Mouse (Mus musculus) neural tube, embryonic 13.5 days (tissue): ENCODE measurements around the gene Adcy5. TPM values are rescaled to one million over a fixed set of nuclear protein-coding genes. Genes with fewer than 3 reads are reported as not detected.

Source experiments
- ATAC-seq: fragments of 200-750 bp; cut with Nextera tagmentation; 2 replicates; pipeline ENCODE4 v1.8.0; 2017; ENCODE audit warnings: low read depth, mild to moderate bottlenecking, moderate TSS enrichment, moderate library complexity
- H3K27ac ChIP-seq: fragments of 300-500 bp; sonication (generic); replicated peaks from 2 replicates; pipeline ENCODE4 v1.5.1; 2015; ENCODE audit warnings: moderate library complexity, mild to moderate bottlenecking, inconsistent platforms
- H3K27me3 ChIP-seq: fragments of 300-500 bp; sonication (generic); 2 replicates; pipeline ENCODE4 v1.6.1; 2015; ENCODE audit warnings: mild to moderate bottlenecking, inconsistent platforms
- H3K36me3 ChIP-seq: fragments of 300-500 bp; sonication (generic); 2 replicates; pipeline ENCODE4 v1.6.1; 2015; ENCODE audit warnings: mild to moderate bottlenecking, inconsistent platforms
- H3K4me1 ChIP-seq: fragments of 300-500 bp; sonication (generic); replicated peaks from 2 replicates; pipeline ENCODE4 v1.6.1; 2015; ENCODE audit warnings: inconsistent platforms
- H3K4me2 ChIP-seq: fragments of 300-500 bp; sonication (generic); 2 replicates; pipeline ENCODE4 v1.6.1; 2015; ENCODE audit warnings: inconsistent platforms, mild to moderate bottlenecking, moderate library complexity
- H3K4me3 ChIP-seq: fragments of 300-500 bp; sonication (generic); 2 replicates; pipeline ENCODE4 v1.5.1; 2015; ENCODE audit warnings: mild to moderate bottlenecking, inconsistent platforms
- H3K9ac ChIP-seq: fragments of 300-500 bp; sonication (generic); 2 replicates; pipeline ENCODE4 v1.6.1; 2015; ENCODE audit warnings: moderate library complexity, mild to moderate bottlenecking, inconsistent platforms
- H3K9me3 ChIP-seq: fragments of 300-500 bp; sonication (generic); 2 replicates; pipeline ENCODE4 v1.6.1; 2016; ENCODE audit warnings: inconsistent platforms
- WGBS: fragments of 180-500 bp; shearing (Covaris S2); methylation state at CpG from one replicate; pipeline ENCODE4 v1.1.7; 2015; 5-methylcytosine and 5-hydroxymethylcytosine counted together
- polyA plus RNA-seq: library from polyadenylated mRNA; unstranded; fragments of >200 nt; fragmentation: Nextera tagmentation; extraction: Ambion mirVana; gene quantifications from 2 replicates; pipeline ENCODE4 v1.2.1, GENCODE M21; 2015

Adcy5 gene
- polyA plus RNA-seq, 1 experiment from 2014 or later, result 5.3 TPM

GRCm38 (mm10) chr16:35308486-35309143 lies 153.9 kb downstream of the Adcy5 start:
- H3K27ac ChIP-seq, result no peak overlapping the region
- no peak overlapping the region for H3K9ac ChIP-seq
- peaks cover 15% of the 10 kb centered on the region for H3K4me1 ChIP-seq
- H3K27me3 ChIP-seq, result no peaks in the 10 kb centered on the region
- 92% methylated on average over 6 of the region's 6 CpGs for WGBS
- H3K4me3 ChIP-seq, result no peak overlapping the region
- ATAC-seq, result no peak
- peaks cover 21% of the 10 kb centered on the region for H3K36me3 ChIP-seq
- no peaks in the 10 kb centered on the region for H3K9me3 ChIP-seq
- no peak overlapping the region for H3K4me2 ChIP-seq

- no peak overlapping the region for H3K9ac ChIP-seq
- no peaks in the 10 kb centered on the region for H3K9me3 ChIP-seq
- no peak overlapping the region for H3K27ac ChIP-seq
- no peak overlapping the region for H3K4me3 ChIP-seq
- H3K4me2 ChIP-seq, result no peak overlapping the region
- H3K36me3 ChIP-seq, result peaks cover 15% of the 10 kb centered on the region
- 83% methylated on average over 4 of the region's 4 CpGs for WGBS
- H3K4me1 ChIP-seq, result peaks cover 15% of the 10 kb centered on the region
- H3K27me3 ChIP-seq, result no peaks in the 10 kb centered on the region
- no peak for ATAC-seq
These were observed 155.0 kb downstream of the Adcy5 start for GRCm38 (mm10) chr16:35309634-35310033.

GRCm38 (mm10) chr16:35310551-35311110 lies 156.0 kb downstream of the Adcy5 start:
- Histone ChIP-seq H3K4me1 (peaks cover 15% of the 10 kb centered on the region), H3K9ac (no peak overlapping the region), H3K27ac (no peak overlapping the region), H3K4me2 (no peak overlapping the region), H3K4me3 (no peak overlapping the region), H3K27me3 (no peaks in the 10 kb centered on the region), H3K9me3 (no peaks in the 10 kb centered on the region), H3K36me3 (peaks cover 6% of the 10 kb centered on the region)
- WGBS, result 77% methylated on average over 2 of the region's 2 CpGs
- no peak for ATAC-seq

- H3K4me1 ChIP-seq, result peaks cover 15% of the 10 kb centered on the region
- H3K27ac ChIP-seq, result no peak overlapping the region
- no peaks in the 10 kb centered on the region for H3K9me3 ChIP-seq
- no peak overlapping the region for H3K4me3 ChIP-seq
- no peaks in the 10 kb centered on the region for H3K27me3 ChIP-seq
- no peak overlapping the region for H3K4me2 ChIP-seq
- no peak overlapping the region for H3K9ac ChIP-seq
- ATAC-seq, result no peak
- 59% methylated on average over 8 of the region's 8 CpGs for WGBS
- H3K36me3 ChIP-seq, result peaks cover 6% of the 10 kb centered on the region
These were observed 156.9 kb downstream of the Adcy5 start for GRCm38 (mm10) chr16:35311586-35311985.

- WGBS, result 55% methylated on average over 3 of the region's 3 CpGs
- no peak for ATAC-seq
- H3K4me2 ChIP-seq, result no peak overlapping the region
These were observed 160.8 kb downstream of the Adcy5 start for GRCm38 (mm10) chr16:35315496-35315895.

GRCm38 (mm10) chr16:35316856-35317264 lies 162.2 kb downstream of the Adcy5 start:
- no peak overlapping the region for H3K4me3 ChIP-seq
- H3K4me1 ChIP-seq, result peaks cover 12% of the 10 kb centered on the region; the same call in 1 of the 2 replicates
- no peaks in the 10 kb centered on the region for H3K9me3 ChIP-seq
- no peak overlapping the region for H3K27ac ChIP-seq
- no peaks in the 10 kb centered on the region for H3K27me3 ChIP-seq
- peaks cover 10% of the 10 kb centered on the region for H3K36me3 ChIP-seq
- H3K4me2 ChIP-seq, result no peak overlapping the region
- no peak overlapping the region for H3K9ac ChIP-seq
- ATAC-seq, result no peak

More at GRCm38 (mm10) chr16:35315496-35315895, 160.8 kb downstream of the Adcy5 start:
- Histone ChIP-seq H3K9me3 (no peaks in the 10 kb centered on the region), H3K4me3 (no peak overlapping the region), H3K4me1 (peaks cover 20% of the 10 kb centered on the region), H3K9ac (no peak overlapping the region), H3K27me3 (no peaks in the 10 kb centered on the region), H3K27ac (no peak overlapping the region), H3K36me3 (peaks cover 10% of the 10 kb centered on the region)

GRCm38 (mm10) chr16:35317460-35317859 lies 162.8 kb downstream of the Adcy5 start:
- H3K4me1 ChIP-seq, result peaks cover 6% of the 10 kb centered on the region; the same call in 1 of the 2 replicates
- no peak for ATAC-seq
- H3K9me3 ChIP-seq, result no peaks in the 10 kb centered on the region
- H3K9ac ChIP-seq, result no peak overlapping the region
- H3K27ac ChIP-seq, result no peak overlapping the region
- H3K4me2 ChIP-seq, result no peak overlapping the region
- no peaks in the 10 kb centered on the region for H3K27me3 ChIP-seq
- no peak overlapping the region for H3K4me3 ChIP-seq
- H3K36me3 ChIP-seq, result peaks cover 10% of the 10 kb centered on the region
- 90% methylated on average over 5 of the region's 5 CpGs for WGBS

GRCm38 (mm10) chr16:35318397-35318796 lies 163.7 kb downstream of the Adcy5 start:
- Histone ChIP-seq H3K9ac (no peak overlapping the region), H3K4me2 (no peak overlapping the region), H3K36me3 (peaks cover 9% of the 10 kb centered on the region), H3K4me3 (no peak overlapping the region), H3K9me3 (no peaks in the 10 kb centered on the region), H3K27me3 (no peaks in the 10 kb centered on the region), H3K27ac (no peak overlapping the region), H3K4me1 (peaks cover 5% of the 10 kb centered on the region; the same call in 1 of the 2 replicates)
- 77% methylated on average over 6 of the region's 6 CpGs for WGBS
- ATAC-seq, result no peak

GRCm38 (mm10) chr16:35319335-35319734 lies 164.7 kb downstream of the Adcy5 start:
- 0 out of 2 replicates have a peak, but pooled peaks cover 3% of the 10 kb centered on the region for H3K36me3 ChIP-seq
- H3K4me1 ChIP-seq, result peaks cover 5% of the 10 kb centered on the region; the same call in 1 of the 2 replicates
- WGBS, result 27% methylated on average over 4 of the region's 4 CpGs
- H3K9ac ChIP-seq, result no peak overlapping the region
- peak; percentile 72; the same call in 1 of the 2 replicates for ATAC-seq
- H3K9me3 ChIP-seq, result no peaks in the 10 kb centered on the region
- H3K27me3 ChIP-seq, result no peaks in the 10 kb centered on the region
- no peak overlapping the region for H3K4me2 ChIP-seq
- H3K4me3 ChIP-seq, result no peak overlapping the region
- H3K27ac ChIP-seq, result no peak overlapping the region; the same call in 1 of the 2 replicates

GRCm38 (mm10) chr16:35319773-35320172 lies 165.1 kb downstream of the Adcy5 start:
- no peak overlapping the region for H3K4me3 ChIP-seq
- H3K4me2 ChIP-seq, result no peak overlapping the region
- H3K9me3 ChIP-seq, result no peaks in the 10 kb centered on the region
- no peak overlapping the region for H3K9ac ChIP-seq
- peaks cover 5% of the 10 kb centered on the region; the same call in 1 of the 2 replicates for H3K4me1 ChIP-seq
- no peaks in the 10 kb centered on the region for H3K27me3 ChIP-seq
- no peak overlapping the region; the same call in 1 of the 2 replicates for H3K27ac ChIP-seq
- ATAC-seq, result 0 out of 2 replicates have a peak, but pooled peaks have one; percentile 40
- WGBS, result 63% methylated on average over 2 of the region's 2 CpGs
- 0 out of 2 replicates have a peak, but pooled peaks cover 3% of the 10 kb centered on the region for H3K36me3 ChIP-seq

GRCm38 (mm10) chr16:35330451-35330850 lies 175.8 kb downstream of the Adcy5 start:
- H3K4me3 ChIP-seq, result no peak overlapping the region
- no peak for ATAC-seq

More at GRCm38 (mm10) chr16:35330451-35330850, 175.8 kb downstream of the Adcy5 start:
- no peak overlapping the region for H3K27ac ChIP-seq
- no peak overlapping the region for H3K9ac ChIP-seq
- H3K4me1 ChIP-seq, result no peaks in the 10 kb centered on the region
- no peak overlapping the region for H3K4me2 ChIP-seq
- H3K9me3 ChIP-seq, result no peaks in the 10 kb centered on the region
- WGBS, result 28% methylated on average over 1 of the region's 1 CpGs
- no peaks in the 10 kb centered on the region for H3K27me3 ChIP-seq
- peaks cover 11% of the 10 kb centered on the region; the same call in 1 of the 2 replicates for H3K36me3 ChIP-seq
